Mouse (Mus musculus) left cerebral cortex, adult 9 months (tissue): ENCODE results near the gene Cend1.

ENCODE experiments used
- DNase-seq, 2 experiments: peaks; one replicate each; pipeline ENCODE4 v3.0.0; 2022; ENCODE audit warnings: low spot score in 2 of 2

Cend1 gene

GRCm38 (mm10) chr7:141392552-141393222 lies 36.6 kb downstream of the Cend1 start:
- no peak for DNase-seq

GRCm38 (mm10) chr7:141391625-141392551 lies 37.4 kb downstream of the Cend1 start, which contains the start of gene Taldo1:
Gene Taldo1 (plus strand): TSS chr7:141392199.
- peak; percentile 80 to 96 for DNase-seq

GRCm38 (mm10) chr7:141390326-141391259 lies 38.7 kb downstream of the Cend1 start:
- DNase-seq: no peak

GRCm38 (mm10) chr7:141388487-141389109 lies 40.7 kb downstream of the Cend1 start:
- no peak for DNase-seq

GRCm38 (mm10) chr7:141387807-141388486 lies 41.3 kb downstream of the Cend1 start:
- DNase-seq: no peak

- no peak for DNase-seq
Observed at GRCm38 (mm10) chr7:141381068-141381835, 48.0 kb downstream of the Cend1 start.

- no peak for DNase-seq
Observed at GRCm38 (mm10) chr7:141379584-141379983, 49.7 kb downstream of the Cend1 start.
